Mouse (Mus musculus) liver, embryonic 11.5 days (tissue): ENCODE data around the gene Slc12a6. TPM values are rescaled to one million over a fixed set of nuclear protein-coding genes. Genes with fewer than 3 reads are reported as not detected.
A peak's percentile ranks its signal among the peaks of the same experiment; 100 is the strongest.

Source experiments
- ATAC-seq: fragments of 200-750 bp; cut with Nextera tagmentation; replicated peaks from 2 replicates; pipeline ENCODE4 v1.8.0; 2017; ENCODE audit warnings: moderate number of reproducible peaks, mild to moderate bottlenecking, moderate TSS enrichment, moderate library complexity; ENCODE audit not compliant: low FRiP score
- DNase-seq: peaks from one replicate; pipeline ENCODE4 v3.0.0-alpha.2; 2017; ENCODE audit warnings: low spot score
- H3K27ac ChIP-seq: fragments of 300-500 bp; sonication (generic); 2 replicates; pipeline ENCODE4 v1.5.1; 2014; ENCODE audit warnings: mild to moderate bottlenecking, low read depth, low read length, control low read depth
- H3K27me3 ChIP-seq: fragments of 300-500 bp; sonication (generic); replicated peaks from 2 replicates; pipeline ENCODE4 v1.6.1; 2014; ENCODE audit warnings: low read length, mixed read lengths; ENCODE audit not compliant: control insufficient read depth, insufficient read depth
- H3K36me3 ChIP-seq: fragments of 300-500 bp; sonication (generic); 2 replicates; pipeline ENCODE4 v1.6.1; 2014; ENCODE audit warnings: mild to moderate bottlenecking, low read length, moderate library complexity, mixed read lengths; ENCODE audit not compliant: control insufficient read depth, insufficient read depth
- H3K4me1 ChIP-seq: fragments of 300-500 bp; sonication (generic); replicated peaks from 2 replicates; pipeline ENCODE4 v1.6.1; 2014; ENCODE audit warnings: low read length, mixed read lengths; ENCODE audit not compliant: control insufficient read depth, insufficient read depth
- H3K4me2 ChIP-seq: fragments of 300-500 bp; sonication (generic); 2 replicates; pipeline ENCODE4 v1.6.1; 2014; ENCODE audit warnings: mild to moderate bottlenecking, control low read depth, moderate library complexity
- H3K4me3 ChIP-seq: fragments of 300-500 bp; sonication (generic); 2 replicates; pipeline ENCODE4 v1.5.1; 2014; ENCODE audit warnings: low read depth, low read length, control low read depth
- H3K9ac ChIP-seq: fragments of 300-500 bp; sonication (generic); 2 replicates; pipeline ENCODE4 v1.6.1; 2014; ENCODE audit warnings: low read depth, low read length, control low read depth
- H3K9me3 ChIP-seq: fragments of 300-500 bp; sonication (generic); 2 replicates; pipeline ENCODE4 v1.6.1; 2016; ENCODE audit warnings: low read length, inconsistent platforms, mixed read lengths; ENCODE audit not compliant: control insufficient read depth
- WGBS: fragments of 180-500 bp; shearing (Covaris S2); extraction: QIAGEN DNeasy Blood & Tissue Kit; methylation state at CpG from one replicate; pipeline ENCODE4 v1.1.7; 2014; 5-methylcytosine and 5-hydroxymethylcytosine counted together
- polyA plus RNA-seq: library from polyadenylated mRNA; unstranded; fragments of >200 nt; fragmentation: Nextera tagmentation; extraction: Ambion mirVana; gene quantifications from 2 replicates; pipeline ENCODE4 v1.2.1, GENCODE M21; 2014

Slc12a6 gene
- polyA plus RNA-seq, 1 experiment from 2014 or later, result 12.3 TPM

GRCm38 (mm10) chr2:112259241-112259962, 6.2 kb upstream of the Slc12a6 start, which contains the start of gene Nutm1:
Nutm1 (minus strand) TSS chr2:112259291.
- Histone ChIP-seq H3K36me3 (no peaks in the 10 kb centered on the region), H3K9ac (no peak within 1 kb of the TSS), H3K4me2 (no peak within 1 kb of the TSS), H3K4me3 (no peak within 1 kb of the TSS), H3K9me3 (no peaks in the 10 kb centered on the region), H3K4me1 (peaks cover 7% of the 10 kb centered on the region), H3K27me3 (no peaks in the 10 kb centered on the region), H3K27ac (no peak within 1 kb of the TSS)
- WGBS, result 71% methylated on average over 10 of the region's 10 CpGs
- DNase-seq, result no peak
- ATAC-seq, result no peak

- no peaks in the 10 kb centered on the region for H3K9me3 ChIP-seq
- DNase-seq (peak; percentile 83), ATAC-seq (peak; percentile 51)
- WGBS, result under 1% methylated on average over 36 of the region's 36 CpGs
- H3K4me2 ChIP-seq, result peak within 1 kb of the TSS; percentile 69
- H3K27ac ChIP-seq, result peak within 1 kb of the TSS; percentile 81
- H3K4me3 ChIP-seq, result peak within 1 kb of the TSS; percentile 65
- no peaks in the 10 kb centered on the region for H3K36me3 ChIP-seq
- H3K27me3 ChIP-seq, result no peaks in the 10 kb centered on the region
- peak within 1 kb of the TSS; percentile 77 for H3K9ac ChIP-seq
- H3K4me1 ChIP-seq, result peaks cover 14% of the 10 kb centered on the region
Measured at GRCm38 (mm10) chr2:112261748-112262653, 3.6 kb upstream of the Slc12a6 start, which contains the start of gene Nop10. Nop10 (plus strand) TSS chr2:112261926.

GRCm38 (mm10) chr2:112262779-112263295, 2.8 kb upstream of the Slc12a6 start:
- Histone ChIP-seq H3K9ac (peak overlapping the region; percentile 77), H3K27me3 (no peaks in the 10 kb centered on the region), H3K4me3 (peak overlapping the region; percentile 65), H3K4me1 (peaks cover 14% of the 10 kb centered on the region), H3K27ac (peak overlapping the region; percentile 81; the same call in 1 of the 2 replicates), H3K9me3 (no peaks in the 10 kb centered on the region), H3K36me3 (no peaks in the 10 kb centered on the region), H3K4me2 (peak overlapping the region; percentile 69)
- ATAC-seq (peak; percentile 42; the same call in 1 of the 2 replicates), DNase-seq (no peak)
- WGBS, result 26% methylated on average over 4 of the region's 4 CpGs

GRCm38 (mm10) chr2:112264364-112264763, 1.3 kb upstream of the Slc12a6 start:
- Histone ChIP-seq H3K9me3 (no peaks in the 10 kb centered on the region), H3K4me3 (peak overlapping the region; percentile 77; the same call in 1 of the 2 replicates), H3K4me2 (peak overlapping the region; percentile 94), H3K9ac (no peak overlapping the region), H3K4me1 (peaks cover 14% of the 10 kb centered on the region), H3K36me3 (no peaks in the 10 kb centered on the region), H3K27ac (no peak overlapping the region), H3K27me3 (no peaks in the 10 kb centered on the region)
- ATAC-seq, result no peak
- 70% methylated on average over 4 of the region's 4 CpGs for WGBS
- no peak for DNase-seq

GRCm38 (mm10) chr2:112266242-112266592, 592 bp downstream of the Slc12a6 start, which contains the start of gene Gm21985:
Gm21985 (plus strand) TSS chr2:112266314.
- DNase-seq, result no peak
- WGBS, result under 1% methylated on average over 11 of the region's 11 CpGs
- peak within 1 kb of the TSS; percentile 77 for H3K4me3 ChIP-seq
- no peaks in the 10 kb centered on the region for H3K36me3 ChIP-seq
- ATAC-seq, result peak; percentile 52
- H3K9ac ChIP-seq, result peak within 1 kb of the TSS; percentile 78
- no peaks in the 10 kb centered on the region for H3K9me3 ChIP-seq
- no peaks in the 10 kb centered on the region for H3K27me3 ChIP-seq
- peaks cover 18% of the 10 kb centered on the region for H3K4me1 ChIP-seq
- H3K27ac ChIP-seq, result peak within 1 kb of the TSS; percentile 88
- H3K4me2 ChIP-seq, result peak within 1 kb of the TSS; percentile 94

GRCm38 (mm10) chr2:112266780-112267179, 1.2 kb downstream of the Slc12a6 start:
- Histone ChIP-seq H3K4me3 (peak overlapping the region; percentile 77), H3K36me3 (no peaks in the 10 kb centered on the region), H3K4me1 (peaks cover 18% of the 10 kb centered on the region), H3K9ac (peak overlapping the region; percentile 12; the same call in 1 of the 2 replicates), H3K27me3 (no peaks in the 10 kb centered on the region), H3K9me3 (no peaks in the 10 kb centered on the region), H3K27ac (no peak overlapping the region), H3K4me2 (peak overlapping the region; percentile 94)
- 30% methylated on average over 10 of the region's 10 CpGs for WGBS
- DNase-seq, result no peak
- ATAC-seq, result no peak

GRCm38 (mm10) chr2:112267547-112268269, 2.1 kb downstream of the Slc12a6 start:
- Histone ChIP-seq H3K4me2 (peak overlapping the region; percentile 94), H3K9ac (no peak overlapping the region), H3K9me3 (no peaks in the 10 kb centered on the region), H3K27ac (no peak overlapping the region), H3K27me3 (no peaks in the 10 kb centered on the region), H3K4me1 (peaks cover 18% of the 10 kb centered on the region), H3K4me3 (peak overlapping the region; percentile 77), H3K36me3 (no peaks in the 10 kb centered on the region)
- DNase-seq (no peak), ATAC-seq (no peak)
- WGBS, result 40% methylated on average over 8 of the region's 8 CpGs

- H3K27me3 ChIP-seq, result no peaks in the 10 kb centered on the region
- H3K4me2 ChIP-seq, result no peak overlapping the region
- H3K9ac ChIP-seq, result no peak overlapping the region
- no peak overlapping the region for H3K27ac ChIP-seq
- H3K4me1 ChIP-seq, result peaks cover 13% of the 10 kb centered on the region
- no peak for ATAC-seq
- H3K4me3 ChIP-seq, result no peak overlapping the region
- no peak for DNase-seq
- no peaks in the 10 kb centered on the region for H3K36me3 ChIP-seq
- H3K9me3 ChIP-seq, result no peaks in the 10 kb centered on the region
- 88% methylated on average over 2 of the region's 2 CpGs for WGBS
Measured at GRCm38 (mm10) chr2:112270011-112270410, 4.4 kb downstream of the Slc12a6 start.
